Mouse (Mus musculus): ENCODE results near the gene Mrto4.

GRCm38 (mm10) chr4:139343718-139344117, 8.7 kb downstream of the Mrto4 start:
- TF ChIP-seq E2F4 (IDR thresholded peaks at IDR 0.05; ENCODE audit: insufficient read depth) (no peak), MAX (IDR thresholded peaks at IDR 0.05; ENCODE audit: low read depth) (no peak), MYOD1 (IDR thresholded peaks at IDR 0.05; ENCODE audit: control insufficient read depth in 1 of 3, insufficient read length in 2 of 3, low read depth in 2 of 3) (no peak), POLR2A (IDR thresholded peaks at IDR 0.05; ENCODE audit: insufficient read length, low read depth) (no peak), TCF12 (IDR thresholded peaks at IDR 0.05; ENCODE audit: insufficient read depth, poor library complexity, severe bottlenecking) (no peak)
